Mouse (Mus musculus): Measurements from ENCODE around the gene Ube2j1. TPM values are rescaled to one million over a fixed set of nuclear protein-coding genes. Genes with fewer than 3 reads are reported as not detected.

Ube2j1 gene
- total and polyA plus RNA-seq, 2 experiments from 2014 or later = 30.9 to 31.2 TPM

- H3K27me3 ChIP-seq (ENCODE audit: control insufficient read depth, insufficient read depth, low read length) = no peaks in the 10 kb centered on the region
- WGBS = 47% methylated on average over 11 of the region's 11 CpGs
- TF ChIP-seq CTCF (IDR thresholded peaks at IDR 0.05; ENCODE audit: low read depth) (no peak), EP300 (IDR thresholded peaks at IDR 0.05; ENCODE audit: low read depth) (no peak)
- H3K36me3 ChIP-seq (replicated peaks; ENCODE audit: control insufficient read depth, insufficient read depth, low read length) = 0 out of 2 replicates have a peak, but pooled peaks cover 9% of the 10 kb centered on the region
- H3K4me2 ChIP-seq (ENCODE audit: low read depth, low read length) = no peak overlapping the region
- no peaks in the 10 kb centered on the region for H3K9me3 ChIP-seq (replicated peaks; ENCODE audit: control insufficient read depth, low read length)
- H3K27ac ChIP-seq (ENCODE audit: low read depth) = peak overlapping the region; percentile 90
- H3K4me3 ChIP-seq (ENCODE audit: low read depth, low read length) = no peak overlapping the region
- DNase-seq (ENCODE audit: low spot score) = peak; percentile 57
- peaks cover 8% of the 10 kb centered on the region for H3K4me1 ChIP-seq (ENCODE audit: control insufficient read depth, insufficient read depth)
- ATAC-seq (ENCODE audit: insufficient read depth, low read depth) = peak; percentile 88
- H3K9ac ChIP-seq (replicated peaks; ENCODE audit: low read depth, low read length) = 0 out of 2 replicates have a peak overlapping the region, but pooled peaks have one; percentile 16
Measured at GRCm38 (mm10) chr4:33057890-33058687, 26.9 kb downstream of the Ube2j1 start.

DNA sequence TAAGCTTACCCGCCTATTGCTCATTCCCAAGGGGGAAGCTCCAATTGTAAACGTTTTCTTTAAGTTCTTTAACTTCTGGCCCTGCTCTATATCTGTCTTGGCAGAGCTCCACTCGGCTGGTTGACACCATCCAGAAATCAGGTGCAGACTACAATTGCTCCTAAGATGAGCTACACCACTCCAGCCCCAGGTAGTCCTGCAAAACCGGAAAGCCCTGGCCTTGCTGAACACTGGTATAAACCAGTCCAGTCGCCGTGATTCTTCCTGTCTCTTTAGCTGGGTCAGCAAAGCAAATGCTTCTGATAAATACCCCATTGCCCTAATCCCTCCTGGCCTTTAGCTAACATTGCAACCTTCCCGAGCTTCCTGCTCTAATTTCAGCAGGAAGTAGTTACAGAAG is 29.9 kb downstream of the Ube2j1 start:
- Histone ChIP-seq H3K4me2 (ENCODE audit: low read depth, low read length) (no peak overlapping the region), H3K27me3 (ENCODE audit: control insufficient read depth, insufficient read depth, low read length) (no peaks in the 10 kb centered on the region), H3K36me3 (replicated peaks; ENCODE audit: control insufficient read depth, insufficient read depth, low read length) (no peaks in the 10 kb centered on the region), H3K9me3 (replicated peaks; ENCODE audit: control insufficient read depth, low read length) (no peaks in the 10 kb centered on the region), H3K27ac (ENCODE audit: low read depth) (no peak overlapping the region), H3K9ac (replicated peaks; ENCODE audit: low read depth, low read length) (no peak overlapping the region), H3K4me3 (ENCODE audit: low read depth, low read length) (no peak overlapping the region), H3K4me1 (ENCODE audit: control insufficient read depth, insufficient read depth) (peaks cover 12% of the 10 kb centered on the region)
- 36% methylated on average over 7 of the region's 7 CpGs for WGBS
- TF ChIP-seq EP300 (IDR thresholded peaks at IDR 0.05; ENCODE audit: low read depth) (no peak), CTCF (IDR thresholded peaks at IDR 0.05; ENCODE audit: low read depth) (no peak)
- ATAC-seq (ENCODE audit: insufficient read depth, low read depth) (no peak), DNase-seq (ENCODE audit: low spot score) (no peak)

DNA sequence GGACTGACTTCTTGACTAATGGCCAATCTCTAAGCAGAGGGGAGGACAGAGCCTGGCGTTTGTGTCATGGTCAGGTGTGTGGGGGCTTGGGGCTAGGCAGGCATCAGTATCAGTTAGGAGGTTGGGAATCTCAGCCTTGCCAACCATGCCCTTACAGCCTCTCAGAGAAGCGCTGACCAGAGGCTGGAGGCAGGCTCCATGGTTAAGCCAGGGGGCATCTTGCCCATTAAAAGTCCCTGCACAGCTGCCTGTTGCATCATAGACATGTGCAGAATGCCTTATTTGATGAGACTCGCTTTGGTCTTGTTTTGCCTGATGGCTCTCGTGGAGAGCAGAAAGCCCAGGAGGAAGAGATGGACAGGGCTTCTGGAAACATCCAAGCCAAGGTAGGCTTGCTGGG is 31.8 kb downstream of the Ube2j1 start, which contains the start of gene Gabrr2:
Gene Gabrr2 (plus strand): TSS at position 19 of the 400 bp plus-strand sequence.
- no peak for DNase-seq (ENCODE audit: low spot score)
- Histone ChIP-seq H3K27ac (ENCODE audit: low read depth) (no peak within 1 kb of the TSS), H3K4me3 (ENCODE audit: low read depth, low read length) (no peak within 1 kb of the TSS), H3K4me1 (ENCODE audit: control insufficient read depth, insufficient read depth) (peaks cover 16% of the 10 kb centered on the region), H3K4me2 (ENCODE audit: low read depth, low read length) (no peak within 1 kb of the TSS), H3K9me3 (replicated peaks; ENCODE audit: control insufficient read depth, low read length) (no peaks in the 10 kb centered on the region), H3K36me3 (replicated peaks; ENCODE audit: control insufficient read depth, insufficient read depth, low read length) (no peaks in the 10 kb centered on the region), H3K9ac (replicated peaks; ENCODE audit: low read depth, low read length) (no peak within 1 kb of the TSS), H3K27me3 (ENCODE audit: control insufficient read depth, insufficient read depth, low read length) (no peaks in the 10 kb centered on the region)
- TF ChIP-seq CTCF (IDR thresholded peaks at IDR 0.05; ENCODE audit: low read depth) (no peak), EP300 (IDR thresholded peaks at IDR 0.05; ENCODE audit: low read depth) (no peak)
- ATAC-seq (ENCODE audit: insufficient read depth, low read depth) = no peak
- WGBS = 82% methylated on average over 4 of the region's 4 CpGs

DNA sequence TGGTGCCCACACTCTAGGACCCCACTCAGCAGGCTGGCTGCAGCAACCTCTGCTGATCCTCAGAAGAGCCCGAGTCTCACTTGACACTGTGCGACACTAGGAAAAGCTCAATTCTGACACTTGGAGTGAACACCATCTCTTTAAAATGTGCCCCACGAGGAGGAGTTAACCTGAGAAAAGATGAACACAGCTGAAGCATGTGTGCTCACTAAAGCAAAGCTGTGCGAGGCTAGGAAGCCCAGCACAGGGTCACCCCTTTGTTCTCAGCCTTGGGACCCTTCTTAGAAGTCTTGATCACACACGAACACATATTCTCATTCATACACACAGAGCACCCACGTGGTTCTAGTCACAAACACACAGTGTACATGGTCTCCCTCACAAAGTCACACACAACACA is 33.8 kb downstream of the Ube2j1 start:
- DNase-seq (ENCODE audit: low spot score) (no peak), ATAC-seq (ENCODE audit: insufficient read depth, low read depth) (no peak)
- Histone ChIP-seq H3K4me1 (ENCODE audit: control insufficient read depth, insufficient read depth) (peaks cover 15% of the 10 kb centered on the region; the same call in 1 of the 2 replicates), H3K4me2 (ENCODE audit: low read depth, low read length) (no peak overlapping the region), H3K4me3 (ENCODE audit: low read depth, low read length) (no peak overlapping the region), H3K9ac (replicated peaks; ENCODE audit: low read depth, low read length) (no peak overlapping the region), H3K9me3 (replicated peaks; ENCODE audit: control insufficient read depth, low read length) (no peaks in the 10 kb centered on the region), H3K27ac (ENCODE audit: low read depth) (no peak overlapping the region), H3K27me3 (ENCODE audit: control insufficient read depth, insufficient read depth, low read length) (no peaks in the 10 kb centered on the region), H3K36me3 (replicated peaks; ENCODE audit: control insufficient read depth, insufficient read depth, low read length) (no peaks in the 10 kb centered on the region)
- WGBS = 71% methylated on average over 6 of the region's 6 CpGs
- no peak for TF ChIP-seq EP300 (IDR thresholded peaks at IDR 0.05; ENCODE audit: low read depth)
- TF ChIP-seq CTCF (IDR thresholded peaks at IDR 0.05; ENCODE audit: low read depth) = no peak

DNA sequence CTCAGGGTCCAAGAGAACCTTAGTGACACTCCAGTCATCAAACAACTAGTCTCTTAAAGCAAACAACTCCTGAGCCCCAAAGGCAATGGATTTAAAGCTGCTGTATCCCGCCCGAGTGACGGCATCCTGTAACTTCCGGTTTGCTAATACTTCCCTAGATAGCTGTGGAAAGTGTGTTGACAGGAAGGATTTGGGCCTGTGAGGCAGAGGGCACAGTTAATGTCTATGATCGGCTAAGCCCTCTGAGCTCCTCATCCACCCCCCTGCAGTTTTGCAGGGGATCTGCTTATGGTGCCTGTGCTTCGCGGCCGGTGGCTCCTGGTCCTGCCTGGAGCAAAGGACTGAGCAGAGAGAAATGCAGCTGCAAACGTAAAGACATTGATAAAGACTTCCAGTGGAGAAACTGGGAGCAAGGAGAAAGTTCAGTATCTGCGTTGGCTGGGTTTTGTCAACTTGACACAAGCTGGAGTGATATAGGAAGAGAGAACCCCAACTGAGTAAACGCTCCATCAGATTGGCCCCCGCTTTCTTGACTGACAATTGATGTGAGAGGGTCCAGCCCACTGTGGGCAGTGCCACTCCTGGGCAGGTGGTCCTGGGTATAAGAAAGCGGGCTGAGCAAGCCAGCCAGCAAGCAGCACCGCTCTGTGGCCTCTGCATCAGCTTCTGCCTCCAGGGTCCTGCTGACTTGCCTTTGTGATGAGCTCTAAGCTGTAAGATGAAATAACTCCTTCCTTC is 35.2 kb downstream of the Ube2j1 start:
- Histone ChIP-seq H3K27me3 (ENCODE audit: control insufficient read depth, insufficient read depth, low read length) (no peaks in the 10 kb centered on the region), H3K4me2 (ENCODE audit: low read depth, low read length) (peak overlapping the region; percentile 46), H3K9ac (replicated peaks; ENCODE audit: low read depth, low read length) (peak overlapping the region; percentile 47; the same call in 1 of the 2 replicates), H3K9me3 (replicated peaks; ENCODE audit: control insufficient read depth, low read length) (no peaks in the 10 kb centered on the region), H3K4me3 (ENCODE audit: low read depth, low read length) (peak overlapping the region; percentile 11), H3K27ac (ENCODE audit: low read depth) (no peak overlapping the region), H3K4me1 (ENCODE audit: control insufficient read depth, insufficient read depth) (peaks cover 11% of the 10 kb centered on the region; the same call in 1 of the 2 replicates), H3K36me3 (replicated peaks; ENCODE audit: control insufficient read depth, insufficient read depth, low read length) (no peaks in the 10 kb centered on the region)
- peak; percentile 53; the same call in 1 of the 2 replicates for ATAC-seq (ENCODE audit: insufficient read depth, low read depth)
- DNase-seq (ENCODE audit: low spot score) = peak; percentile 47
- TF ChIP-seq CTCF (IDR thresholded peaks at IDR 0.05; ENCODE audit: low read depth) = no peak
- TF ChIP-seq EP300 (IDR thresholded peaks at IDR 0.05; ENCODE audit: low read depth) = no peak
- WGBS = 37% methylated on average over 14 of the region's 14 CpGs
